Mouse (Mus musculus) lung, embryonic 16.5 days (tissue): ENCODE data around the gene Ephb2. TPM values are rescaled to one million over a fixed set of nuclear protein-coding genes. Genes with fewer than 3 reads are reported as not detected.

ENCODE experiments used
- ATAC-seq: fragments of 200-750 bp; cut with Nextera tagmentation; 2 replicates; pipeline ENCODE4 v1.8.0; 2017; ENCODE audit warnings: low read depth, mild to moderate bottlenecking, moderate library complexity
- H3K27ac ChIP-seq: fragments of 300-500 bp; sonication (generic); 2 replicates; pipeline ENCODE4 v1.5.1; 2014; ENCODE audit warnings: mild to moderate bottlenecking, control low read depth, low read length
- H3K27me3 ChIP-seq: fragments of 300-500 bp; sonication (generic); 2 replicates; pipeline ENCODE4 v1.6.1; 2014; ENCODE audit warnings: low read depth, low read length, mixed read lengths; ENCODE audit not compliant: control insufficient read depth, insufficient read depth
- H3K36me3 ChIP-seq: fragments of 300-500 bp; sonication (generic); 2 replicates; pipeline ENCODE4 v1.6.1; 2014; ENCODE audit warnings: low read length; ENCODE audit not compliant: control insufficient read depth, insufficient read depth
- H3K4me1 ChIP-seq: fragments of 300-500 bp; sonication (generic); replicated peaks from 2 replicates; pipeline ENCODE4 v1.6.1; 2014; ENCODE audit warnings: low read length, mixed read lengths; ENCODE audit not compliant: control insufficient read depth, insufficient read depth
- H3K4me2 ChIP-seq: fragments of 300-500 bp; sonication (generic); 2 replicates; pipeline ENCODE4 v1.6.1; 2014; ENCODE audit warnings: low read depth, low read length, control low read depth
- H3K4me3 ChIP-seq: fragments of 300-500 bp; sonication (generic); 2 replicates; pipeline ENCODE4 v1.5.1; 2014; ENCODE audit warnings: mild to moderate bottlenecking, low read length, control low read depth
- H3K9ac ChIP-seq: fragments of 300-500 bp; sonication (generic); 2 replicates; pipeline ENCODE4 v1.6.1; 2014; ENCODE audit warnings: low read length, control low read depth
- H3K9me3 ChIP-seq: fragments of 300-500 bp; sonication (generic); 2 replicates; pipeline ENCODE4 v1.6.1; 2016; ENCODE audit warnings: low read length; ENCODE audit not compliant: control insufficient read depth
- WGBS: fragments of 180-500 bp; shearing (Covaris S2); extraction: QIAGEN DNeasy Blood & Tissue Kit; methylation state at CpG from one replicate; pipeline ENCODE4 v1.1.7; 2014; 5-methylcytosine and 5-hydroxymethylcytosine counted together
- polyA plus RNA-seq: library from polyadenylated mRNA; unstranded; fragments of >200 nt; fragmentation: Nextera tagmentation; extraction: Ambion mirVana; gene quantifications from 2 replicates; pipeline ENCODE4 v1.2.1, GENCODE M21; 2015

The Ephb2 gene
- polyA plus RNA-seq, 1 experiment from 2014 or later = 1.5 TPM

DNA sequence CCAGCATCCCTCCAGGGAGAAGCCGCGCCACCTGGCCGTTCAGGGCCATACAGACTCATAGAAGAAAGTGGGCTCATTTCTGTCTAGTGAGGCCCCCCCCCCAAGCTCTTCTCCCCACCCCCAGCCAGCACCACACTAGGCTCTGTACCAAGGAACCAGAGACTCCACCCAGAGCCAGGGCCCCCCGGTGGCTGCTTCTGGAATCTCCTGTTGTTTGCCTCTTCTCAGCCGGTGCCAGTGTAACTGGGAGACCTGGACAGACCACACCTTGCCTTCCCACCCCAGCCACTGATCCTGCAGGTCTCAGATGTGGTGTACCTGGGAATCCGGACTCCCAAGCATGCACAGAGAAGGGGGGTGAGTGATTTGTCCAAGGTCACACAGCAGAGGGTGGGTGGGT lies 151.3 kb downstream of the Ephb2 start:
- H3K27ac ChIP-seq = no peak overlapping the region

GRCm38 (mm10) chr4:136680641-136681040 lies 155.1 kb downstream of the Ephb2 start:
- WGBS = 76% methylated on average over 14 of the region's 14 CpGs
- H3K9ac ChIP-seq = no peak overlapping the region
- no peak overlapping the region for H3K4me2 ChIP-seq
- no peaks in the 10 kb centered on the region for H3K27me3 ChIP-seq
- H3K4me3 ChIP-seq = no peak overlapping the region
- no peaks in the 10 kb centered on the region; the same call in 1 of the 2 replicates for H3K36me3 ChIP-seq
- no peaks in the 10 kb centered on the region for H3K9me3 ChIP-seq
- no peaks in the 10 kb centered on the region for H3K4me1 ChIP-seq
- ATAC-seq = no peak
- no peak overlapping the region for H3K27ac ChIP-seq

More for the DNA sequence above, 151.3 kb downstream of the Ephb2 start:
- no peaks in the 10 kb centered on the region for H3K27me3 ChIP-seq
- no peak overlapping the region for H3K4me3 ChIP-seq
- H3K9ac ChIP-seq = no peak overlapping the region
- H3K9me3 ChIP-seq = no peaks in the 10 kb centered on the region
- H3K36me3 ChIP-seq = no peaks in the 10 kb centered on the region; the same call in 1 of the 2 replicates
- 68% methylated on average over 6 of the region's 6 CpGs for WGBS
- 0 out of 2 replicates have a peak, but pooled peaks have one; percentile 21 for ATAC-seq
- no peaks in the 10 kb centered on the region for H3K4me1 ChIP-seq
- H3K4me2 ChIP-seq = no peak overlapping the region

GRCm38 (mm10) chr4:136679221-136679620 lies 156.6 kb downstream of the Ephb2 start:
- 50% methylated on average over 8 of the region's 8 CpGs for WGBS
- H3K9ac ChIP-seq = no peak overlapping the region

DNA sequence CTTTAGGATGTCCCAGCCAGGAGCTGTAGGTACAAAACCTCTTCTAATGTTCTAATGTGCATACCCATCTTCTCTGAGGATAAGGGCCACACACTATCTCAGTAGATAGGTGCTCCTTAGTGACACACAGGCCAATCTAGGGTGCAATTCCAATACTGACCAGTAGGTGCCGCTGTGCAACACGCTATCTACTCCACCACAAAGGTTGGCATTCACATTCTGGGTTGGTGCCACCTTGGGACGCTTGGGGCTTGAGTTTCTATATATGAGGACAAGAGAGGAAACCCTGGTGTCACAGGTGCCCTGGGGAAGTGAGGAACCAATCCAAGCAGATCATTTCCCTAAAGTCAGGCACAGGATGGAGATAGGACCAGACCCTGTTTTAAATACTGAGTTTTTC lies 157.3 kb downstream of the Ephb2 start:
- no peak overlapping the region for H3K4me3 ChIP-seq
- H3K9ac ChIP-seq = no peak overlapping the region
- 6% methylated on average over 3 of the region's 3 CpGs for WGBS
- no peaks in the 10 kb centered on the region; the same call in 1 of the 2 replicates for H3K36me3 ChIP-seq
- H3K27ac ChIP-seq = no peak overlapping the region
- no peaks in the 10 kb centered on the region for H3K9me3 ChIP-seq
- H3K4me2 ChIP-seq = no peak overlapping the region
- H3K27me3 ChIP-seq = no peaks in the 10 kb centered on the region
- no peaks in the 10 kb centered on the region for H3K4me1 ChIP-seq
- ATAC-seq = no peak

More at GRCm38 (mm10) chr4:136679221-136679620, 156.6 kb downstream of the Ephb2 start:
- H3K4me3 ChIP-seq = no peak overlapping the region
- H3K27me3 ChIP-seq = no peaks in the 10 kb centered on the region
- H3K36me3 ChIP-seq = no peaks in the 10 kb centered on the region; the same call in 1 of the 2 replicates
- H3K4me1 ChIP-seq = no peaks in the 10 kb centered on the region
- H3K27ac ChIP-seq = no peak overlapping the region
- ATAC-seq = no peak
- no peak overlapping the region for H3K4me2 ChIP-seq
- H3K9me3 ChIP-seq = no peaks in the 10 kb centered on the region

DNA sequence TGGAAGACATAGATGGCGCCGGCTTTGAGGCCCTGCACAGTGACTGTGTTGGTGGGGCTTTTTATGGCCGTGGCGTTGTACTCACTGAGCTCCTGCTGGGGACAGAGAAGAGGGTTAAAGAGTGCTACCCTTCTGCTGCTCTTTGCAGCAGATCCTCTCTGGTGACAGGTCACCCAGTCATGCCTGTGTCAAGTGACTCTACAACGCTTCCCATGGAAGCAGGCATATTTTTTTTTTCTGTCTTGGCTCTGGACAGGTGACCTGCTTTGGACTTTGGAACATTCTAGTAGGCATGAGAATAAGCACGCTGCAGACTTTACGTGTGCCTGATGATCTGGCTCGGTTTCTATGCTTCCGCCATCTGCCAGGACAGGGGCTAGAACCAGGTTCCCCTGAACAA lies 160.3 kb downstream of the Ephb2 start:
- H3K27me3 ChIP-seq = no peaks in the 10 kb centered on the region
- no peak overlapping the region for H3K4me3 ChIP-seq

DNA sequence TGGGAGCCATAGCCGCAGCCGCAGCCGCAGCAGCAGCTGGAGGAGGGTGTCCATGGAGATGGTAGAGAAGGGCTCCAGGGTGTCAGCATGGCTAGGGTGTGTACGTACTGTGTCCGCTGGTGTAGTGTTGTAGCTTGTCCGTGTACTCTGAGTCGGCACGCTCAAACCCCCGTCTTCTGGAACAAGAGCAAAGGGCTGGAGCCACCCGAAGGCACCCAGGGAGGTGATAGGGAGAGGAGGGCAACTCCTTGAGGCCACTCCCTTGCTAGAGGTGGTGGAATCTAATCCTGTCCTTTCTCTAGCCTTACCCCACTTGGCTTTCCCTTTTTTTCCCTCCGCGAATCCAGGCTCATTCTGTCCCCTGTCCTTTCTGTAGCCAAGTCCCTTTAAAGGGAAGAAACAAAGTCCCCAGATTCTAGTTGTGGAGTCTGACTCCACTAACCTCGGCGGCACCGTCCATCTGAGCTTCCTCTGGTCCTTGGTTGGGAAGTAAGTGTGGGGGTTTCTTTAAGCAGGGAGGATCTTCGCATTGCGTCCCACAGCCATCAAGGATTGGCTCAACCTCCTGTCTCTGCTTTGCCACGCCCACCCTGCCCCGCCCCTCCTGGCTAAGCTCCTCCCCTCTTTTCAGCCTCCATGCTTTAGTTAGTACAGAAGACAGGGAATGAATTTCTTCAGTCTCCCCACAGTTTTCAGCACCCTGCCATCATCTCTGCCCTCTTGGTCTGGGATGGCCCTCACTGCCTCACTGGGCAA lies 163.3 kb downstream of the Ephb2 start:
- H3K4me2 ChIP-seq = no peak overlapping the region
- no peak overlapping the region for H3K4me3 ChIP-seq
- 87% methylated on average over 19 of the region's 19 CpGs for WGBS
- ATAC-seq = no peak
- no peak overlapping the region for H3K27ac ChIP-seq
- no peaks in the 10 kb centered on the region for H3K4me1 ChIP-seq
- H3K36me3 ChIP-seq = no peaks in the 10 kb centered on the region
- H3K27me3 ChIP-seq = no peaks in the 10 kb centered on the region
- no peaks in the 10 kb centered on the region for H3K9me3 ChIP-seq
- H3K9ac ChIP-seq = no peak overlapping the region

More for the DNA sequence above, 160.3 kb downstream of the Ephb2 start:
- Histone ChIP-seq H3K4me1 (no peaks in the 10 kb centered on the region), H3K36me3 (no peaks in the 10 kb centered on the region), H3K4me2 (no peak overlapping the region), H3K9ac (no peak overlapping the region), H3K9me3 (no peaks in the 10 kb centered on the region), H3K27ac (no peak overlapping the region)
- ATAC-seq = no peak
- 93% methylated on average over 9 of the region's 9 CpGs for WGBS

DNA sequence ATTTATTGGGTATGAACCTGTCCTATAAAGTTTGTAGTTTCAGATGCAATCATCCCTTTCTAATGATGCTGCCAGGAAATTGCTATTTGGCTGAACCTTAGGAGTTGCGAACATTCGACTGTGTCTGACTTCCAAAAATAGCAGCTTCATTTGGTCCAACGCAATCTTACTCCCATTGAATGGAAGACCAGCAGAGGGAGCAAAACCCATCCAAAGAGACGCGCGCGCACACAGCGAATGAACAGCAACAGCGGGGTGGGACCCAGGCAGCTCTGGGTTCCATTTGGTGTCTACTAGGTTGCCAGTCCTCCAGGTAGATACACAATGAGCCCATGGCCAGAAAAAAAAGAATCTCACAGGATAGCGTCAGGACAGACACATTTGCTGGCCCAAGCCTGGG lies 168.0 kb downstream of the Ephb2 start:
- 65% methylated on average over 10 of the region's 10 CpGs for WGBS
- H3K4me2 ChIP-seq = no peak overlapping the region
- no peaks in the 10 kb centered on the region for H3K36me3 ChIP-seq
- no peaks in the 10 kb centered on the region for H3K4me1 ChIP-seq
- H3K9me3 ChIP-seq = no peaks in the 10 kb centered on the region
- H3K27me3 ChIP-seq = no peaks in the 10 kb centered on the region
- no peak overlapping the region for H3K9ac ChIP-seq
- H3K27ac ChIP-seq = no peak overlapping the region
- no peak overlapping the region for H3K4me3 ChIP-seq
- no peak for ATAC-seq

GRCm38 (mm10) chr4:136666002-136666401 lies 169.8 kb downstream of the Ephb2 start:
- H3K4me2 ChIP-seq = no peak overlapping the region
- H3K27me3 ChIP-seq = no peaks in the 10 kb centered on the region
- WGBS = 69% methylated on average over 4 of the region's 4 CpGs
- no peak overlapping the region for H3K9ac ChIP-seq
- no peak overlapping the region for H3K27ac ChIP-seq
- no peak for ATAC-seq
- no peaks in the 10 kb centered on the region for H3K9me3 ChIP-seq
- H3K4me3 ChIP-seq = no peak overlapping the region
- H3K36me3 ChIP-seq = no peaks in the 10 kb centered on the region
- H3K4me1 ChIP-seq = no peaks in the 10 kb centered on the region

DNA sequence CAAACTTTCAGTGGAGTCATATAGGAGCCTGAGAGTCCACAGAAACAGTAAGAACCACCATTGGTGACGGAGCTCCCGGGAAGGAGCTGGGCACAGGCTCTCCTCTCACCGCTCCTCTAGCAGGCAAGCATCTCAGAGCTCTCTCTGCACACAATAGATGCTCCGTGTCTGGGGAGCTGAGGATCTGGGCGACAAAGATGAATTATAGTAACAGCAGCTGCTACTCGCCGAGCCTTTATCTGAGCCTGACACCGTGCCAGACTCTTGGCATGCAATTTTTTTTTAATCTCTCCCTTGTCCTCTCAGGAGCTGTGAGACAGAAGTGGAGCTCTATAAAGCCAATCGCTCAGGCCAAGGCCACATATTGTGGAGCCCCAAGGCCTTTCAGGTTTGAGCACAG lies 170.7 kb downstream of the Ephb2 start:
- no peak for ATAC-seq
- H3K4me1 ChIP-seq = no peaks in the 10 kb centered on the region
- no peaks in the 10 kb centered on the region for H3K9me3 ChIP-seq
- H3K4me2 ChIP-seq = no peak overlapping the region
- 59% methylated on average over 9 of the region's 9 CpGs for whole genome bisulfite sequencing
- H3K36me3 ChIP-seq = no peaks in the 10 kb centered on the region
- H3K4me3 ChIP-seq = no peak overlapping the region
- no peak overlapping the region for H3K27ac ChIP-seq
- H3K9ac ChIP-seq = no peak overlapping the region
- H3K27me3 ChIP-seq = no peaks in the 10 kb centered on the region
